ENCODE assay signal across 8 mouse cellular contexts in genomic region chr15:84854171-84854811, GRCm38 (mm10). TPM values are rescaled to one million over a fixed set of nuclear protein-coding genes. Genes with fewer than 3 reads are reported as not detected.
DNase-seq lines count a peak whose midpoint lies in the region; ATAC-seq lines count a peak whose summit lies in the region.

No protein-coding gene starts in this region.

- under 1% methylated on average over 48 of the region's 49 CpGs for WGBS in heart, embryonic 12.5 days
- WGBS in limb, embryonic 12.5 days: under 1% methylated on average over 48 of the region's 49 CpGs

- intact Hi-C loops in heart, postnatal 25 days (cut with DNase I): loop anchor here (2.0 kb wide), 1 partner anchor 135 kb away; the partner anchor contains the start of gene 5031439G07Rik

- H3K36me3 ChIP-seq in heart, embryonic 12.5 days: no peaks in the 10 kb centered on the region
- H3K36me3 ChIP-seq in limb, embryonic 12.5 days: no peaks in the 10 kb centered on the region

- H3K4me2 ChIP-seq in heart, embryonic 12.5 days: peak overlapping the region; percentile 91
- H3K4me2 ChIP-seq in limb, embryonic 12.5 days: peak overlapping the region; percentile 100

- peaks cover 14% of the 10 kb centered on the region for H3K27me3 ChIP-seq in heart, embryonic 12.5 days (replicated peaks)
- H3K27me3 ChIP-seq in limb, embryonic 12.5 days: peaks cover 22% of the 10 kb centered on the region

- peak overlapping the region; percentile 75 for H3K9ac ChIP-seq in heart, embryonic 12.5 days
- H3K9ac ChIP-seq in limb, embryonic 12.5 days (replicated peaks): peak overlapping the region; percentile 81

- H3K27ac ChIP-seq in heart, embryonic 12.5 days (ENCODE audit: poor library complexity, severe bottlenecking): no peak overlapping the region
- peak overlapping the region; percentile 95; the same call in 1 of the 2 replicates for H3K27ac ChIP-seq in limb, embryonic 12.5 days

- H3K9me3 ChIP-seq in heart, embryonic 12.5 days (replicated peaks): no peaks in the 10 kb centered on the region
- no peaks in the 10 kb centered on the region for H3K9me3 ChIP-seq in limb, embryonic 12.5 days

- peaks cover 26% of the 10 kb centered on the region for H3K4me1 ChIP-seq in heart, embryonic 12.5 days (replicated peaks)
- peaks cover 41% of the 10 kb centered on the region for H3K4me1 ChIP-seq in limb, embryonic 12.5 days (replicated peaks)

- H3K4me3 ChIP-seq in heart, embryonic 12.5 days: peak overlapping the region; percentile 63
- H3K4me3 ChIP-seq in limb, embryonic 12.5 days (replicated peaks): peak overlapping the region; percentile 71

- no peak for ATAC-seq in heart, embryonic 12.5 days (ENCODE audit: insufficient number of reproducible peaks, low FRiP score)
- no peak for ATAC-seq in limb, embryonic 12.5 days (ENCODE audit: insufficient number of reproducible peaks, insufficient read depth, low FRiP score, low TSS enrichment, low read depth)
- no peak for ATAC-seq in activated CD4-positive, CD25-positive, alpha-beta regulatory T cell, adult 4 months

- DNase-seq in heart, postnatal 25 days (ENCODE audit: low spot score): no peak
- DNase-seq in CD4-positive helper T cell, adult 2 months (ENCODE audit: low read depth, low spot score): peak; percentile 12
- peak; percentile 74 to 81 for DNase-seq in cerebellum, postnatal 10 days
- DNase-seq in heart, postnatal 4 days: peak; percentile 10
- peak; percentile 53 for DNase-seq in retina, embryonic 14.5 days (ENCODE audit: low spot score)

RNA-seq across cellular contexts. Expression of gene Phf21b, which starts 1.6 kb away (rescaled TPM):
- polyA plus RNA-seq in heart, embryonic 12.5 days (2016; fragmentation: Nextera tagmentation; extraction: Ambion mirVana): 0.22 and 0.36 TPM in 2 replicates
- 1 to 10 TPM; 1.7 to 2.4 TPM for total RNA-seq in heart, postnatal 25 days (2021)
- total RNA-seq in heart, postnatal 4 days (2021): 1 to 10 TPM in 1 of 2 experiments, under 1 TPM in 1; 0.68 to 1.5 TPM
- polyA plus RNA-seq in limb, embryonic 12.5 days (2016; fragmentation: Nextera tagmentation; extraction: Ambion mirVana): 0.84 and 2.0 TPM in 2 replicates
- 1 to 10 TPM; 1.1 to 1.4 TPM for polyA plus RNA-seq in activated CD4-positive, CD25-positive, alpha-beta regulatory T cell, adult 4 months (2017; shearing (Covaris generic))
